In genomic region chr5:128976266-128976665, GRCm38 (mm10) we compare ENCODE assay signal across 8 mouse cellular contexts. TPM values are rescaled to one million over a fixed set of nuclear protein-coding genes. Genes with fewer than 3 reads are reported as not detected.
DNase-seq lines count a peak whose midpoint lies in the region; ATAC-seq and TF ChIP-seq lines count a peak whose summit lies in the region.

No protein-coding gene starts in this region.

- H3K36me3 ChIP-seq in hindbrain, embryonic 11.5 days (ENCODE audit: control insufficient read depth, insufficient read depth, low read length): no peaks in the 10 kb centered on the region
- no peaks in the 10 kb centered on the region for H3K36me3 ChIP-seq in hindbrain, embryonic 13.5 days
- H3K36me3 ChIP-seq in E14TG2a.4 (ENCODE audit: insufficient read depth, low read length): no peaks in the 10 kb centered on the region
- no peaks in the 10 kb centered on the region for H3K36me3 ChIP-seq in kidney, postnatal 0 days (ENCODE audit: insufficient read depth, low read length)

- no peak overlapping the region for H3K4me2 ChIP-seq in hindbrain, embryonic 11.5 days (replicated peaks; ENCODE audit: low read depth, low read length)
- no peak overlapping the region for H3K4me2 ChIP-seq in hindbrain, embryonic 13.5 days
- no peak overlapping the region for H3K4me2 ChIP-seq in kidney, postnatal 0 days (ENCODE audit: low read length)

- no peak for ATAC-seq in hindbrain, embryonic 11.5 days (ENCODE audit: low FRiP score)
- ATAC-seq in hindbrain, embryonic 13.5 days (ENCODE audit: low FRiP score): no peak
- no peak; the same call in 1 of the 2 replicates for ATAC-seq in kidney, postnatal 0 days (replicated peaks; ENCODE audit: low FRiP score, low read depth)
- ATAC-seq in monocyte, adult 5-6 weeks (replicated peaks; ENCODE audit: insufficient number of reproducible peaks, low FRiP score, low TSS enrichment, poor library complexity, severe bottlenecking): 0 out of 2 replicates have a peak, but pooled peaks have one; percentile 31

- H3K4me1 ChIP-seq in hindbrain, embryonic 11.5 days (replicated peaks; ENCODE audit: control insufficient read depth, insufficient read depth, low read length): no peaks in the 10 kb centered on the region
- H3K4me1 ChIP-seq in hindbrain, embryonic 13.5 days (replicated peaks): no peaks in the 10 kb centered on the region; the same call in 1 of the 2 replicates
- H3K4me1 ChIP-seq in E14TG2a.4 (replicated peaks; ENCODE audit: low read depth, low read length): peaks cover 28% of the 10 kb centered on the region
- H3K4me1 ChIP-seq in kidney, postnatal 0 days (replicated peaks; ENCODE audit: insufficient read depth, low read length): no peaks in the 10 kb centered on the region

- 14% methylated on average over 4 of the region's 4 CpGs for WGBS in hindbrain, embryonic 11.5 days
- 9% methylated on average over 4 of the region's 4 CpGs for WGBS in hindbrain, embryonic 13.5 days
- WGBS in kidney, postnatal 0 days: 30% methylated on average over 4 of the region's 4 CpGs

- peak; percentile 53 for TF ChIP-seq CTCF in E14TG2a.4 (conservative IDR thresholded peaks at IDR 0.05; ENCODE audit: low read length)
- TF ChIP-seq CTCF in kidney, postnatal 0 days (IDR thresholded peaks at IDR 0.05; ENCODE audit: low read depth): peak; percentile 71

- no peak overlapping the region for H3K27ac ChIP-seq in hindbrain, embryonic 11.5 days (ENCODE audit: low read depth, low read length)
- H3K27ac ChIP-seq in hindbrain, embryonic 13.5 days: no peak overlapping the region
- H3K27ac ChIP-seq in kidney, postnatal 0 days: no peak overlapping the region

- H3K27me3 ChIP-seq in hindbrain, embryonic 11.5 days (ENCODE audit: control insufficient read depth, insufficient read depth, low read length): no peaks in the 10 kb centered on the region
- H3K27me3 ChIP-seq in hindbrain, embryonic 13.5 days: no peaks in the 10 kb centered on the region
- peaks cover 3% of the 10 kb centered on the region; the same call in 1 of the 2 replicates for H3K27me3 ChIP-seq in E14TG2a.4 (ENCODE audit: insufficient read depth, low read length)
- no peaks in the 10 kb centered on the region for H3K27me3 ChIP-seq in kidney, postnatal 0 days (ENCODE audit: insufficient read depth, low read length)

- H3K9me3 ChIP-seq in hindbrain, embryonic 11.5 days (ENCODE audit: control insufficient read depth, low read length): no peaks in the 10 kb centered on the region
- H3K9me3 ChIP-seq in hindbrain, embryonic 13.5 days: 0 out of 2 replicates have a peak, but pooled peaks cover 3% of the 10 kb centered on the region
- H3K9me3 ChIP-seq in E14TG2a.4 (ENCODE audit: low read length): no peaks in the 10 kb centered on the region
- H3K9me3 ChIP-seq in kidney, postnatal 0 days (replicated peaks; ENCODE audit: low read length): no peaks in the 10 kb centered on the region

- peak; percentile 70 for DNase-seq in hindbrain, embryonic 11.5 days (ENCODE audit: low spot score)
- DNase-seq in adrenal gland, postnatal 36 days: peak; percentile 59 to 66
- DNase-seq in kidney, postnatal 0 days (ENCODE audit: low spot score): peak; percentile 64
- DNase-seq in urinary bladder, postnatal 14 days (ENCODE audit: low spot score): no peak
- no peak for DNase-seq in heart, postnatal 25 days (ENCODE audit: low spot score)

- H3K4me3 ChIP-seq in hindbrain, embryonic 11.5 days (ENCODE audit: low read depth, low read length): no peak overlapping the region
- H3K4me3 ChIP-seq in hindbrain, embryonic 13.5 days: no peak overlapping the region
- no peak overlapping the region for H3K4me3 ChIP-seq in E14TG2a.4 (replicated peaks; ENCODE audit: low read length)
- no peak overlapping the region for H3K4me3 ChIP-seq in kidney, postnatal 0 days (replicated peaks; ENCODE audit: low read depth, low read length)

- H3K9ac ChIP-seq in hindbrain, embryonic 11.5 days (ENCODE audit: low read depth, low read length): no peak overlapping the region
- H3K9ac ChIP-seq in hindbrain, embryonic 13.5 days: no peak overlapping the region
- no peak overlapping the region for H3K9ac ChIP-seq in kidney, postnatal 0 days (ENCODE audit: low read depth, low read length)

- intact Hi-C loops in heart, postnatal 25 days (cut with DNase I): no loop called here

RNA-seq across cellular contexts. Expression of gene Rimbp2, which starts 23.0 kb away (rescaled TPM):
- polyA plus RNA-seq in hindbrain, embryonic 11.5 days (2014; fragmentation: Nextera tagmentation; extraction: Ambion mirVana): 1.2 and 1.4 TPM in 2 replicates
- polyA plus RNA-seq in hindbrain, embryonic 13.5 days (2015; fragmentation: Nextera tagmentation; extraction: Ambion mirVana): 4.2 and 5.1 TPM in 2 replicates
- 1 to 10 TPM; 3.9 to 5.4 TPM for total RNA-seq in adrenal gland, postnatal 36 days (2021)
- not detected in 2 replicates for polyA plus RNA-seq in kidney, postnatal 0 days (2015; fragmentation: Nextera tagmentation; extraction: Ambion mirVana)
- not detected in 3 replicates for total RNA-seq in monocyte, adult 5-6 weeks (2017)
- total RNA-seq in heart, postnatal 25 days (2021): under 1 TPM in 1 of 2 experiments, not detected in 1; 0.20 TPM

RNA-seq across cellular contexts. Expression of gene Stx2, which starts 32.1 kb away (rescaled TPM):
- 25.1 and 31.0 TPM in 2 replicates for polyA plus RNA-seq in hindbrain, embryonic 11.5 days (2014; fragmentation: Nextera tagmentation; extraction: Ambion mirVana)
- polyA plus RNA-seq in hindbrain, embryonic 13.5 days (2015; fragmentation: Nextera tagmentation; extraction: Ambion mirVana): 18.0 and 21.1 TPM in 2 replicates
- total RNA-seq in adrenal gland, postnatal 36 days (2021): 10 to 100 TPM; 22.9 to 26.9 TPM
- polyA plus RNA-seq in kidney, postnatal 0 days (2015; fragmentation: Nextera tagmentation; extraction: Ambion mirVana): 32.7 and 33.0 TPM in 2 replicates
- total RNA-seq in monocyte, adult 5-6 weeks (2017): 19.9 to 45.5 TPM (median 22.5 TPM) in 3 replicates
- total RNA-seq in heart, postnatal 25 days (2021): 10 to 100 TPM; 12.6 to 14.2 TPM

RNA-seq across cellular contexts. Expression of gene Ran, which starts 43.6 kb away (rescaled TPM):
- polyA plus RNA-seq in hindbrain, embryonic 11.5 days (2014; fragmentation: Nextera tagmentation; extraction: Ambion mirVana): 799 and 828 TPM in 2 replicates
- polyA plus RNA-seq in hindbrain, embryonic 13.5 days (2015; fragmentation: Nextera tagmentation; extraction: Ambion mirVana): 416 and 421 TPM in 2 replicates
- 100 to 1,000 TPM; 222 to 226 TPM for total RNA-seq in adrenal gland, postnatal 36 days (2021)
- 392 and 446 TPM in 2 replicates for polyA plus RNA-seq in kidney, postnatal 0 days (2015; fragmentation: Nextera tagmentation; extraction: Ambion mirVana)
- 96.8 to 160 TPM (median 133 TPM) in 3 replicates for total RNA-seq in monocyte, adult 5-6 weeks (2017)
- total RNA-seq in heart, postnatal 25 days (2021): 100 to 1,000 TPM in 1 of 2 experiments, 10 to 100 TPM in 1; 94.6 to 110 TPM

Comparison
In these comparisons a context has a peak if more than half of its experiments do, and no peak if none do; other contexts are left out.
1. DNase-seq: peak in hindbrain, embryonic 11.5 days (single experiment), adrenal gland, postnatal 36 days (2 of 2) and kidney, postnatal 0 days (single experiment); none in urinary bladder, postnatal 14 days (single experiment) and heart, postnatal 25 days (single experiment).